Mouse (Mus musculus): ENCODE data around the gene Actr3.

The Actr3 gene

GRCm38 (mm10) chr1:125365576-125365975 is 70.0 kb downstream of the Actr3 start:
- DNase-seq (ENCODE audit: low spot score in 2 of 2) = no peak

- DNase-seq (ENCODE audit: low spot score in 2 of 2) = no peak
Measured at GRCm38 (mm10) chr1:125351416-125352037, 84.0 kb downstream of the Actr3 start.

GRCm38 (mm10) chr1:125350843-125351242 is 84.7 kb downstream of the Actr3 start:
- DNase-seq (ENCODE audit: low spot score in 2 of 2) = no peak

GRCm38 (mm10) chr1:125345854-125346253 is 89.7 kb downstream of the Actr3 start:
- no peak for DNase-seq (ENCODE audit: low spot score in 2 of 2)

- no peak for DNase-seq (ENCODE audit: low spot score in 2 of 2)
Measured at GRCm38 (mm10) chr1:125345448-125345847, 90.1 kb downstream of the Actr3 start.

- no peak for DNase-seq (ENCODE audit: low spot score in 2 of 2)
Measured at GRCm38 (mm10) chr1:125343105-125343504, 92.4 kb downstream of the Actr3 start.

Data from cerebellum, postnatal 4 days (tissue).